22 mouse cellular contexts compared by ENCODE assay signal in the genomic region with DNA sequence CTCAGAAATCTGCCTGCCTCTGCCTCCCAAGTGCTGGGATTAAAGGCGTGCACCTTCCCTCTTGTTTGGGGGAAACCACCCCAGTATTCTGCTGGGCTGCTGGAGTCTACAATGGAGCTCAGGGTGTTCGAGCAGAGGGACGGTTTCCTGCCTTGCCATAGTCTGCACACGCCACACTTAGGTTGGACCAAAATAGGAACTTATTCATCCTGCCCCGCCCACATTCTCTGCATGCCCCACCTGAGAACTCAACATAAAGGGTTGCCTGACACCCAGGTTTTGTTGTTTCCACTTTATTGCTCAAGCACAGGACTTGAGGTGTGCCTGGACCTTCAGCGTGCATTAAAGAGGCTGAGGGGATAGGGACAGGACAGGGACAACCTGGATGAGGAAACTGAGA. TPM values are rescaled to one million over a fixed set of nuclear protein-coding genes. Genes with fewer than 3 reads are reported as not detected.
"Had no signal": no experiment of that assay in that cellular context is flagged by ENCODE, and none has a peak within 500 bp of the region (broad histone marks: within the 10 kb centered on the region; RNA-seq: fewer than 3 reads in every experiment).

No protein-coding gene starts in this region.

- ATAC-seq: midbrain, embryonic 16.5 days had no signal

- H3K9ac ChIP-seq: liver, embryonic 15.5 days; lung, embryonic 15.5 days; midbrain, embryonic 12.5 days; neural tube, embryonic 13.5 days; stomach, embryonic 15.5 days had no signal

- H3K4me2 ChIP-seq: liver, embryonic 15.5 days; lung, embryonic 15.5 days; midbrain, embryonic 12.5 days; neural tube, embryonic 13.5 days; stomach, embryonic 15.5 days had no signal

- H3K4me1 ChIP-seq: lung, embryonic 15.5 days; midbrain, embryonic 12.5 days; stomach, embryonic 15.5 days had no signal

- H3K27me3 ChIP-seq: liver, embryonic 15.5 days; lung, embryonic 15.5 days; midbrain, embryonic 12.5 days; neural tube, embryonic 13.5 days; stomach, embryonic 15.5 days had no signal

- H3K9me3 ChIP-seq: liver, embryonic 15.5 days; lung, embryonic 15.5 days; midbrain, embryonic 12.5 days; neural tube, embryonic 13.5 days; stomach, embryonic 15.5 days had no signal

- DNase-seq: kidney, adult 18-20 months; kidney, postnatal 10 days; kidney, postnatal 4 days; retina, postnatal 1 day; right cerebral cortex, postnatal 4 days; spleen, adult 18-20 months; thymus, postnatal 36 days had no signal

- H3K4me3 ChIP-seq: left cerebral cortex, adult 2 months; liver, embryonic 15.5 days; lung, embryonic 15.5 days; midbrain, embryonic 12.5 days; neural tube, embryonic 13.5 days; stomach, embryonic 15.5 days had no signal

- H3K27ac ChIP-seq: left cerebral cortex, adult 2 months; lung, embryonic 15.5 days; midbrain, embryonic 12.5 days; neural tube, embryonic 13.5 days; stomach, embryonic 15.5 days had no signal

RNA-seq across cellular contexts. Expression of gene Nrip2, which starts 30.7 kb away (rescaled TPM):
- total RNA-seq: megakaryocyte-erythroid progenitor cell, adult 5-6 weeks had no signal
- polyA plus RNA-seq: liver, adult 2 months had no signal

RNA-seq across cellular contexts. Expression of gene Gm44596, which starts 54.5 kb away (rescaled TPM):
- total RNA-seq: layer of hippocampus, adult 8-10 months; layer of hippocampus, postnatal 25 days; left cerebral cortex, adult 2 months; left cerebral cortex, postnatal 14 days; liver, adult 2 months; megakaryocyte-erythroid progenitor cell, adult 5-6 weeks had no signal
- polyA plus RNA-seq: kidney, embryonic 14.5 days; limb, embryonic 11.5 days; liver, adult 2 months; liver, embryonic 15.5 days; lung, embryonic 15.5 days; midbrain, embryonic 12.5 days; midbrain, embryonic 16.5 days; neural tube, embryonic 13.5 days; stomach, embryonic 15.5 days; thymus, postnatal 0 days had no signal

RNA-seq across cellular contexts. Expression of gene Tex52, which starts 54.6 kb away (rescaled TPM):
- total RNA-seq: liver, adult 2 months had no signal
- polyA plus RNA-seq: liver, adult 2 months had no signal
